Comparison of ENCODE assay signal across 8 mouse cellular contexts in genomic region chr7:114562531-114563241, GRCm38 (mm10). TPM values are rescaled to one million over a fixed set of nuclear protein-coding genes. Genes with fewer than 3 reads are reported as not detected.
DNase-seq lines count a peak whose midpoint lies in the region; ATAC-seq and TF ChIP-seq lines count a peak whose summit lies in the region.

Gene Cyp2r1, minus strand, starts transcription at chr7:114562972.

- H3K27ac ChIP-seq in forebrain, embryonic 12.5 days, result peak within 1 kb of the TSS; percentile 57
- H3K27ac ChIP-seq in heart, embryonic 15.5 days, result peak within 1 kb of the TSS; percentile 91
- H3K27ac ChIP-seq in liver, adult 2 months (replicated peaks; ENCODE audit: insufficient read depth, low read depth, low read length), result peak within 1 kb of the TSS; percentile 99

- H3K4me2 ChIP-seq in forebrain, embryonic 12.5 days, result peak within 1 kb of the TSS; percentile 63
- peak within 1 kb of the TSS; percentile 92 for H3K4me2 ChIP-seq in heart, embryonic 15.5 days

- no peaks in the 10 kb centered on the region for H3K4me1 ChIP-seq in forebrain, embryonic 12.5 days
- peaks cover 7% of the 10 kb centered on the region; the same call in 1 of the 2 replicates for H3K4me1 ChIP-seq in heart, embryonic 15.5 days (replicated peaks)
- peaks cover 6% of the 10 kb centered on the region; the same call in 1 of the 2 replicates for H3K4me1 ChIP-seq in liver, adult 2 months (ENCODE audit: control insufficient read depth, insufficient read depth, low read length)

- DNase-seq in CD4-positive helper T cell, adult 2 months (ENCODE audit: low read depth, low spot score), result peak; percentile 95
- peak; percentile 91 for DNase-seq in kidney, postnatal 10 days
- peak; percentile 99 for DNase-seq in liver, adult 2 months (ENCODE audit: extremely low read depth, low read depth, low spot score)
- peak; percentile 93 for DNase-seq in spleen, postnatal 36 days (ENCODE audit: low spot score in 2 of 2)

- TF ChIP-seq POLR2A in liver, adult 2 months (IDR thresholded peaks at IDR 0.05; ENCODE audit: extremely low read depth, insufficient read depth, low read length), result peak; percentile 67; the same call in 1 of the 2 replicates

- 0 out of 2 replicates have a peak, but pooled peaks cover 2% of the 10 kb centered on the region for H3K9me3 ChIP-seq in forebrain, embryonic 12.5 days
- no peaks in the 10 kb centered on the region for H3K9me3 ChIP-seq in heart, embryonic 15.5 days (replicated peaks)

- peak within 1 kb of the TSS; percentile 48 for H3K4me3 ChIP-seq in forebrain, embryonic 12.5 days (replicated peaks)
- H3K4me3 ChIP-seq in heart, embryonic 15.5 days, result peak within 1 kb of the TSS; percentile 69
- peak within 1 kb of the TSS; percentile 84 for H3K4me3 ChIP-seq in liver, adult 2 months (ENCODE audit: insufficient read depth, low read depth, low read length)

- 3% methylated on average over 50 of the region's 56 CpGs for WGBS in forebrain, embryonic 12.5 days
- 1% methylated on average over 44 of the region's 56 CpGs for WGBS in heart, embryonic 15.5 days
- 3% methylated on average over 56 of the region's 56 CpGs for WGBS in liver, adult 2 months

- TF ChIP-seq CTCF in liver, adult 2 months (IDR thresholded peaks at IDR 0.05; ENCODE audit: low read depth, low read length), result peak; percentile 17; the same call in 1 of the 2 replicates

- 0 out of 2 replicates have a peak, but pooled peaks cover 4% of the 10 kb centered on the region for H3K79me2 ChIP-seq in liver, adult 2 months (ENCODE audit: control insufficient read depth, insufficient read depth, low read length)

- peak within 1 kb of the TSS; percentile 57 for H3K9ac ChIP-seq in forebrain, embryonic 12.5 days
- H3K9ac ChIP-seq in heart, embryonic 15.5 days, result peak within 1 kb of the TSS; percentile 66
- peak within 1 kb of the TSS; percentile 92 for H3K9ac ChIP-seq in liver, adult 2 months (ENCODE audit: low read depth, low read length)

- peak; percentile 95 for ATAC-seq in cerebellum, adult (ENCODE audit: insufficient number of reproducible peaks, low FRiP score, low TSS enrichment)
- peak; percentile 100 for ATAC-seq in forebrain, embryonic 12.5 days (ENCODE audit: low FRiP score)
- ATAC-seq in heart, embryonic 15.5 days (replicated peaks; ENCODE audit: insufficient number of reproducible peaks, insufficient read depth, low FRiP score, low read depth), result peak; percentile 99
- peak; percentile 99 for ATAC-seq in monocyte, adult 5-6 weeks (replicated peaks; ENCODE audit: insufficient number of reproducible peaks, low FRiP score, low TSS enrichment, poor library complexity, severe bottlenecking)

- H3K27me3 ChIP-seq in forebrain, embryonic 12.5 days, result no peaks in the 10 kb centered on the region
- H3K27me3 ChIP-seq in heart, embryonic 15.5 days, result no peaks in the 10 kb centered on the region
- H3K27me3 ChIP-seq in liver, adult 2 months (ENCODE audit: control insufficient read depth, insufficient read depth, low read length), result no peaks in the 10 kb centered on the region

- H3K36me3 ChIP-seq in forebrain, embryonic 12.5 days (replicated peaks), result no peaks in the 10 kb centered on the region
- no peaks in the 10 kb centered on the region for H3K36me3 ChIP-seq in heart, embryonic 15.5 days
- H3K36me3 ChIP-seq in liver, adult 2 months (ENCODE audit: control insufficient read depth, insufficient read depth, low read length), result no peaks in the 10 kb centered on the region

RNA-seq across cellular contexts. Expression of gene Cyp2r1, which starts in this region (rescaled TPM):
- 0.95 and 1.2 TPM in 2 replicates for polyA plus RNA-seq in forebrain, embryonic 12.5 days (2016; fragmentation: Nextera tagmentation; extraction: Ambion mirVana)
- 1.6 and 1.8 TPM in 2 replicates for polyA plus RNA-seq in heart, embryonic 15.5 days (2015; fragmentation: Nextera tagmentation; extraction: Ambion mirVana)
- total RNA-seq in liver, adult 2 months (2014; rRNA removed), result 26.2 and 31.5 TPM in 2 replicates
- 21.1 and 35.2 TPM in 2 replicates for polyA plus RNA-seq in liver, adult 2 months (2012; rRNA removed)
- 3.3 to 5.0 TPM (median 4.4 TPM) in 3 replicates for total RNA-seq in monocyte, adult 5-6 weeks (2017)

Comparison
In these comparisons a context has a peak if more than half of its experiments do, and no peak if none do; other contexts are left out.
1. Peak in every context shown above with its lines: DNase-seq, ATAC-seq, H3K4me3 ChIP-seq and H3K27ac ChIP-seq.